Mouse (Mus musculus) neutrophil, adult 5-6 weeks (primary cell): ENCODE measurements around the gene Slc8a2. TPM values are rescaled to one million over a fixed set of nuclear protein-coding genes. Genes with fewer than 3 reads are reported as not detected.

ENCODE experiments used
- ATAC-seq: fragments of 151-379, 151-347 bp; 2 replicates; pipeline ENCODE4 v1.8.0; 2017; ENCODE audit warnings: mild to moderate bottlenecking, moderate TSS enrichment; ENCODE audit not compliant: insufficient number of reproducible peaks, poor library complexity, low FRiP score, severe bottlenecking; ENCODE audit errors: extremely low read depth
- total RNA-seq: library from RNA; stranded (forward); fragments of 200-1000 nt; gene quantifications from 2 replicates; pipeline ENCODE4 v1.2.3, GENCODE M21; 2017

Gene Slc8a2
- total RNA-seq, 1 experiment from 2014 or later = not detected

- ATAC-seq = peak; percentile 73
Measured at GRCm38 (mm10) chr7:16119569-16120261, 9.9 kb upstream of the Slc8a2 start, which contains the start of gene Kptn. Gene Kptn (plus strand): TSS chr7:16119895.

DNA sequence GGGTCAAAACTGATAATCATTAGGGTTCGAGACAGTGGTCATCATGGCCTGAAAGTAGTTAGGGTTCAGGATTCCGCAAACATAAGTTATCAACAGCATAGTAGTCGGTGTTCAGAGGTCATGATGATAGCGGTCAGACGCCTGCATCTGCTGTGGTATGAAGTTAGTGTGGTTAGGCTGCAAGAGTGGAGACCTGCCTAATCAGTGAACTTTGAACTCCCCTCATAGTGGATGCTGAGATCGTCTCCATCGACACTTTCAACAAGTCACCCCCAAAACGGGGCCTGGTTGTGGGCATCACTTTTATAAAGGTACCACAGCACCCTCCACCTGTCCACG lies 9.4 kb upstream of the Slc8a2 start:
- ATAC-seq = no peak

GRCm38 (mm10) chr7:16125829-16126228 lies 3.8 kb upstream of the Slc8a2 start:
- no peak for ATAC-seq

DNA sequence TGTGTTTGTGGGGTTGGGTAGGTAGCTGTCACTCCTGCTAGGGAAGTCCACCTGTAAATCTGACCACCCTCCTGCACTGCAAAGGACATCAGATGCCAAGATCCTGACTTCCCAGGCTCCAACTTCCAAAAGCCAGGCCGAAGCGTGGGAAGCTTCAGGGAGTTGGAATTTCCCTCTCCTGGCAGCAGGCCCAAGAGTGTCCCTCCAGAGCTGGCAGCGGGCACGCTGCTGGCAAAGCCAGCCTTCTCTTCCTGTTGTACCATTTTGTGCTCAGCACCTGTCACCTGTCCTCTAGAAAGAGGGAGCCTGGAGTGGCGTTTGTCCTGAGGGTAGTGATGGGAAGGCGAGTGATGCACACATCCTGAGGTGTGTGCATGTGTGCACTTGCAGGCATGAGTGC lies 1.3 kb upstream of the Slc8a2 start:
- ATAC-seq = no peak

DNA sequence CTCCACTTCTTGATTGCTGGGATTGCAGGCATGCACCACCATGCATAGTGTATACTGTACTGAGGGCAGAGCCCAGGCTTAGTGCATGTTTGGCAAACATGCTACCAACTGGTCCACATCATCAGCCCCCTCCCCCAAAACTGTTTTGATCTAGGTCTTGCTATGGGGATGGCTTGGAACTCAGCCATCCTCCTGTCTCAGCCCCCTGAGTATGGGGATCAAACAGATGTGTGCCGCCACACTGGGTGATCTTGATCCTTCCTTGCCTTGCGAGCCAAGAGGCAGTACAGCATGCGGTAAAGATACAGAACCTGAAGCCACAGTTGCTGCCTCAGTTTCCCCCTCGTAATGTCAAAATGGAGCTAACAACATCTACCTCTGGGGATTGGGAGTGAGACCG lies 727 bp upstream of the Slc8a2 start:
- no peak for ATAC-seq

DNA sequence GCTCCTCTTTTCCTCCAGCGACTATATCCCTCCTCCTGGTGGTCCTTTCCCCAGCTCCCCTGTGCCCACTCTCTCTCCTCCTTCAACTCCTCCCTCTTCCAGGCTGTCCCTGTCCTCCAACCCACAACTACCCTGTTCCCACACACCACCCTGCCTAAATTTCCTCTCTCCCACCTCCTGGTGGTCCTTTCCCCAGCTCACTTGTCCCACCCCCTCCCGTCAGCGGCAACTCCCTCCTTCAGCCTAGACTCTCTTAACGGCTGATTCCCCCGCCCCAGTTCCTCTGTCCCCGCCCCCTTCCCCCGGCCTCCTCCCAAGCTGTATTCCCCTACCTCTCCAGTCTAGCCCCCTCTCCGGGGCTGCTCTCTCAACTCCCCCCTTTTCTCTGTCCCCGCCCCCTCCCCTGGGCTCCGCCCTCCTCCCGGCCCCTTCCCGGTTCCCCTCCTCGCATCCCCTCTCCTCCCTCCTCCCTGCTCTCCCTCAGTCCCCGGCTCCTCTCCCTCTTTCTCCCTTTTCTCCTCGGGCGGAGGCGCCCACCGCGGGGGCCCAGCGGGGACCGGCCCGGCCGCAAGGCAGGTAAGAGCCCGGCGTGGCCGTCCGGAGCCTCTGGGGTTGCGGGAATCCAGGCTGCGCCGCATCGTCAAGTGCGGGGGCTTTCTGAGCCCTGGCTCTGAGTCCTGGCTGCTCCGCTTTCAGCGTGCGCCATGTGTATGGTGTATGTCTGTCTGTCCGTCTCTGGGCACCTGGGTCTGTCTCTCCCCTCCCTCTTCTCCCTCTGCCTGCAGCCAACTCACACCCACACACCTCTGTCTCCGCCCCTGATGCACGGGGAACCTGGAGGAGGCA lies 443 bp downstream of the Slc8a2 start:
- ATAC-seq = no peak

DNA sequence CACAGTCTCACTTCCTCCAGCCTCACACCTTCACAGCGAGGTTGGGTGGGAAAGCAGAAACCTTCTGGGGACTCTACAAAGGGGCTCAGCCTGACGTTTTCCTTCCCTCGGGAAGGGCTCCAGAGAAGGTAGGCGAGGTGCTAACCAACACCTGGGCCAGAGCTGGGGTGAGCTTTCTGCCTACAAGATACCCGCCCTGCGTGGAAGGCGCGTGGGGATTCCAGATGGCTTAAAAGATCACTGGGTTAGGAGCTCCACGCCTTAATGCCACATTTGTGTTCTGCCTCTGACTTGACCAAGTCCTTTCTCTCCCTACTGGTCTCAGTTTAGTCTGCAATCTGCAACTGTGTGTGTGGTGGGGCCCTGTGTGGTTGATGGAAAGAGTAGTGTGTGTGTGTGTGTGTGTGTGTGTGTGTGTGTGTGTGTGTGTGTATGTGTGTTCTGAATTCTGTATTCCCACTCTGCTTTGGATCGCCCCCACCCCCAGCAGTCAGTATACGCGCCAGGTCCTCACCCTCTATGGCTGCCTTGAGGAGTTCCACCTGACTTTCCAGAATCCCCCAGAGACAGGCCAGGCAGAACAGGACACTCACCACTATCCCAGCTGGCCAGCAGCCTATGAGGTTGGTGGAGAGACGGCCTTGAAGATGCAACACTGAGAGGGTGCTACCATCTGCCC lies 1.5 kb downstream of the Slc8a2 start:
- no peak for ATAC-seq

GRCm38 (mm10) chr7:16132161-16132581 lies 2.5 kb downstream of the Slc8a2 start:
- no peak for ATAC-seq

DNA sequence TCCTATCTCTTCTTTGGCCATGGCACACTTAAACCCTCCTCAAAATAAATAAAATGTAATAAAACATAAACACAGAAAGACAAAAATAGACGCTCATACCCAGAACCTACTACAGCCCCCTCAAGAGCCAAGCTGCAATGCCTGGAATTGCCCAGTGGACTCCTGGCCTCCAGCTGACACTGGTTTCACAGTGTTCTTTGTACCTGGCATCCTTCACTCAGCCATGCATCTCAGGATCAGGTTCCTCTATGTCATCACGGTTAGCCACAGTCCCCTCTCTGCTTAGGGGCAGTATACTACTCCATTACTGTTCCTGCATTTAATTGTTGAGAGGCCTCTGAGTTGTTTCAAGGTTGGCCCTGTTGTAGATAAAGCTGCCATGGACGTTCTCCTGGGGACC lies 3.3 kb downstream of the Slc8a2 start:
- ATAC-seq = no peak

DNA sequence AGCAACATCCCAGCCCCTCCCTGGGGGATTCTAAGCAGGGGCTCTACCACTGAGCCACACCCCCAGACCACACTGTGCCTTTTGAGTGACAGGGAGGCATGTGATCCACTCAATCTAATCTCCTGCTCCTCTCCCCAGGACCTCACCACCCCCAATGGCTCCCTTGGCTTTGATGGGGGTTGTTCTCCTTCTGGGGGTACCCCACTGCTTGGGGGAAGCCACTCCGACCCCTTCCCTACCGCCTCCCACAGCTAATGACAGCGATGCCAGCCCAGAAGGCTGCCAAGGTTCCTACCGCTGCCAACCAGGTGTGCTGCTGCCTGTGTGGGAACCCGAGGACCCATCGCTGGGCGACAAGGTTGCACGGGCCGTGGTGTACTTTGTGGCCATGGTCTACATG lies 4.1 kb downstream of the Slc8a2 start:
- no peak for ATAC-seq

DNA sequence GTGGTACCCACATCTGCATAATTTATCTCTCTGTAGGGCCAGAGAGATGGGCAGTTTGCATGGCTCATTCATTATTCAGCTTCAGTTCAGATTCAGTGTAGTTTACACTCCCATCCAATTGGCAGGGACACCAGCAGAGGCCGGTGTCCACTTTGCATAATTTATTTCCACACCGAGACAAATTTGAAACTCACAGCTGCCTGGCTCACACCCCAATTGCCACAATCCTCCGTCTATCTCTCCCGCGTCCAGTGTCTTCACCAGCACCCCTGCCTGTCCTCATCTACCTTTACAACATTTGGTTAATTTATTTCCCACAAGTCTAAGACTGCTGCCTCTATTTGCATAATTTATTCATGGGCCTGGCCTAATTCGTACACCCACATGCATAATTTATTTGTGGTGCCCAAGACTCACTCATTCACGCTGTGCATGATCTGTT lies 5.3 kb downstream of the Slc8a2 start:
- no peak for ATAC-seq

DNA sequence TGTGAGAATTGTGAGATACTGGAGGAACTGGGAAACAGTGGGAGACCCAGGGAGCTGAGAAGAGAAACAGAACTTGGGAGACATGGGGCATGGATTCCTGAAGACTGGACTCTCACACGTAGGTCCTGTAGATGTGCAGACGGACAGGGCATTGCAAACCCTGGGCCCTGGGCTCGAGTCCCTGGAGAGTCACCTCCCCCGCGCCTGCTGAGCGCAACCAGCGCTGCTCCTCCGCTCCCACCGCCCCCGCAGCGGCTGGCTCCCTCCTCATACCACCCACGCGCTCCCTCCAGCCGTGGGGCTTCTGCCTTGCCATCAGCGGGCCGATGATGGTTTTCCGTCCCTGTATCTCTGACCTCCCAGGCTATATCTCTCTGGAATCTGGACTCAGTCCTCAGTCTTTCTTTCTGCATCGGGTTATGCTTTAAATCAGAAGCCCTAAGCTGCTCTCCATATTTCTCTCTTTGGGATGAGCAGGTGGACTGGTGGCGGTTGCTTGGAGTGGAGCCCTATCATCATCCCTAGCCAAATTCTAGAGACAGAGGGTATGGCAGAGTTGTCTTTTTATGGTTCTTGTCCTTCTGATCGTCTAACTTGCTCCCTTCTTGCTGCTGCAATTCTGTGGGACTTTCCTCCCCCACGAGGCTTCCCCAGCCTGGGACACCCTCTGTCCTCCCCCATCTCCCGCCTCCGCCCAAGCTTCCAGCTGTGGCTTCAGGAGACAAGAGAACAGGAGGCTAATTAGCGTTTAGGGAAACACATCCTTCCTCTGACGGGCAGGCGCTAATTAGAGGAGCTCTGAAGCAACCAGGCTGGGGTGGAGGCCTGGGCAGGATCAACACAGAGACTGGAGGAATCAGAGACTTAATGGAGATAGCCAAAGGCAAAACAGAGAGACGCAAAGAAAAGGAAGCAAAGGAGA lies 17.1 kb downstream of the Slc8a2 start:
- ATAC-seq = no peak

DNA sequence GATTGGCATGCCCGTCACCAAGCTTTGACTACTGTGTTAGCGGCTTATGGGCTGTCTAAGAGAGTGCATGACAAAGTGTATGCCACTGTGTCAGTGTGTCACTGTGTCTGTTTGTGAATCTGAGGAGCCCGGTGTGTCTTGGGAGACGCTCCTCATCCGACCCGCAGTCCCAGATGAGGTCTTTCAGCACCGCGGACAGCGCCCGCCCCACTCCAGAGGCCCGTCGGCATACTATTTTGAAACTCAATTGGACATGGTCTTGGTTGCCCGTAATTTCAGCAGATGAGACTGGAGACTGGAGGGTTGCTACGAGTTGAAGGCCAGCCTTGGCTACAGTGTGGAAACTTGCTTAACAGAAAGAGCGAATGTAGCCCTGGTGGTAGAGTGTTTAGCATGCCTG lies 18.0 kb downstream of the Slc8a2 start:
- ATAC-seq = no peak

DNA sequence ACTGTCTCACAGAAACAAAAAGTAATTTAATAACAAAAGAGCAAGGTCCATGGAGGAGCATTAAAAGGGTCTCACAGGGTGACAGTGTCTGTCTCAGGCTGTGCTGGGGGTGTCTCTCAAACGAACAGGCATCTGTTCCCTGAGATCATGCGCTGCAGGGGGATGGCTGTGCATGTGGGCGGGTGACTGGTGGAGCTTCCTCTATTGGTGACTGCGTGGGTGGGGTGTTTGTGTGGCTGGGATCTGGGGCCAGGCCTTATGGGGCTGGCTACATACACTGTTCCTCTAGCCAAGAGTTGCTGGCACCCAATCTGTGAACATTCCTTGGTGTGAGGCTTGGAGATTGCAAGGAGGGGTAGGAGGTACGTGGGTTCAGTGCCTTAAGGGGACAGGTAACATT lies 19.6 kb downstream of the Slc8a2 start:
- ATAC-seq = no peak

DNA sequence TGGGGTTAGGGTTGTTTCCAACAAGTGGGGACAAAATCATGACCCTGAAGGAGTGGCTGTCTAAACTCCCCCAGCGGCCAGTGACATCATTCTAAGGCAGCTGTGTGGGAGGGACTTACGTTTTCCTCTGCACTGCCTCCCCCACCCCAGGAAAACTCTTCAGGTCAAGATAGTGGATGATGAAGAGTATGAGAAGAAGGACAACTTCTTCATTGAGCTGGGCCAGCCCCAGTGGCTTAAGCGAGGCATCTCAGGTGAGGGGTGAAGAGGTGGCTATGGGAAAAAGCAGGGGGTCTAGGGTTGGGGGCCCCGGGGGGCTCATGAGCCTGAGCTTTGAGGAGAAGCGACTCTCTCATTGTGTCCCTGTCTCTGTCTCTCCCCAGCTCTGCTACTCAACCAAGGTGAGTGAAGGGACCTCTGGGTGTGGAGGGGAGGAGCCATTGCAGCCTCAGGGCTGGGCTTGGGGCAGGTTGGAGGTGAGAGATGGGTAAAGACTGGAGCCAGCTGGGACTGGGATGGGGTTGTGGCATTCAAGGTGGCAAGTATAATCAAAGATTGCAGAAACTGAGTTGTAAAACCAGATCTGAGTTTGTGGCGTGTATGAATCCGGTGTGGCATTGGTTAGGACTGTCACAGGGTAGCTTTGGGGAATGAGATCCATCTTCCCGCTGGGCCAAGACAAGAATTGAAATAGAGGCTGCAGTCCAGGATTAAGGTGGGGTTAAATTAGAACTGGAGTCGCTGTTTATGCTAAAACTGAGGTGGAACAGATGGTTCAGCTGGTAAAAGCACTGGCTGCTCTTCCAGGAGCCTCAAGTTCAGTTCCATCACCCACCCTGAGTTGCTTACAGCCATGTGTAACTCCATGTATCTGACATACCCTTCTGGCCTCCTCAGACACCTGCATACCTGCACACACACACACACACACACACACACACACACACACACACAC lies 20.8 kb downstream of the Slc8a2 start:
- ATAC-seq = no peak

- peak; percentile 71; the same call in 1 of the 2 replicates for ATAC-seq
Measured at GRCm38 (mm10) chr7:16153522-16153921, 23.9 kb downstream of the Slc8a2 start.

DNA sequence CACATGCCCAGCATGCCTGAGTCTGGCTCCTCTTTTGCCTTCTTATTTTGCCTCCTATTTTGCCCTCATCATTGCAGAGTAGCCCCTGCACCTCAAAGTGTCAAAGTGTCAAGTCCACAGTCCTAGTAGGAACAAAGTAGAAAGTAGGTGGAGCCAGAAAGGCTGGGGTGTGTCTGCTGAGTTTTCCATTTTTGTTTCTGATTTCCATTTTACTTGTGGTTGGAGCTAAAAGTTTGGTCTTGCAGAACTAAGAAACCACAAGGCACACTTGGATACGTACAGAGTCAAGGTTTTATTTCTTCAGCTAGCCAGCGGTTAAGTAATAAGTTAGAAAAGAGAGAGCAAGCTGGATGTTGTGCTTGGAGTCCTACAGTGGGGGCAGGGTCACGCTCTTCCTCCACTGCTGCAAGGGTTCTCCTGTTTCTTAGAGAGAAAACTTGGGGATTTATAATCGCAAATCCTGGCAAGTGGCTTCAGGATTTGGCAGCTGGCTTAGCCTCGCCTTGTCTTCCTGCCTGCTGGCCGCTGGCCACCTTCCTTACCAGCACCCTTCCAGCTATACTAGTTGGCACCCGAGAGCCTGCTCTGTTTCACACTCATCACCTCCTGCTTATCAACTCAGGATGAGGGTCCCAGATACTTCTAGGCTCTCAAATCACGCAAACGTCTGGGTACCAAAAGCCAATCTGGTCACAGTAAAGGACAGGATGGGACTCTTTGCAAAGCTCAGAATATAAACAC lies 25.7 kb downstream of the Slc8a2 start:
- ATAC-seq = no peak
